Mouse (Mus musculus) liver, embryonic 14.5 days (tissue): ENCODE data around the gene Zc3hav1. TPM values are rescaled to one million over a fixed set of nuclear protein-coding genes. Genes with fewer than 3 reads are reported as not detected.

Source experiments
- ATAC-seq: fragments of 200-750 bp; cut with Nextera tagmentation; 2 replicates; pipeline ENCODE4 v1.8.0; 2017; ENCODE audit warnings: moderate number of reproducible peaks, mild to moderate bottlenecking, moderate library complexity; ENCODE audit not compliant: insufficient read depth
- DNase-seq, 3 experiments: peaks; one replicate each; pipeline ENCODE4 v3.0.0-alpha.2; 2012 to 2013; ENCODE audit warnings: low read depth in 3 of 3, low spot score in 3 of 3
- H3K27ac ChIP-seq: fragments of 300-500 bp; sonication (generic); 2 replicates; pipeline ENCODE4 v1.5.1; 2014; ENCODE audit warnings: moderate library complexity, mild to moderate bottlenecking, control low read depth, inconsistent platforms
- H3K27me3 ChIP-seq: fragments of 300-500 bp; sonication (generic); 2 replicates; pipeline ENCODE4 v1.6.1; 2014; ENCODE audit warnings: mild to moderate bottlenecking, low read length, moderate library complexity; ENCODE audit not compliant: control insufficient read depth, insufficient read depth
- H3K36me3 ChIP-seq: fragments of 300-500 bp; sonication (generic); replicated peaks from 2 replicates; pipeline ENCODE4 v1.6.1; 2014; ENCODE audit warnings: low read depth; ENCODE audit not compliant: control insufficient read depth, insufficient read depth
- H3K4me1 ChIP-seq, 2 experiments: fragments of 200-500 bp in 1 of 2; fragments of 300-500 bp in 1 of 2; sonication (generic) in 1 of 2; replicated peaks; 2 replicates each; pipeline ENCODE4 v1.6.1; 2012 to 2014; ENCODE audit warnings: antibody characterized with exemption in 1 of 2, inconsistent platforms in 1 of 2, low read length in 1 of 2; ENCODE audit not compliant: control insufficient read depth in 2 of 2, insufficient read depth in 2 of 2
- H3K4me2 ChIP-seq: fragments of 300-500 bp; sonication (generic); 2 replicates; pipeline ENCODE4 v1.6.1; 2014; ENCODE audit warnings: low read depth, mild to moderate bottlenecking, control low read depth, moderate library complexity
- H3K4me3 ChIP-seq, 2 experiments: fragments of 200-500 bp in 1 of 2; fragments of 300-500 bp in 1 of 2; sonication (generic) in 1 of 2; 2 replicates each; pipeline ENCODE4 v1.5.1; 2012 to 2014; ENCODE audit warnings: low read depth in 2 of 2, low read length in 2 of 2, mild to moderate bottlenecking in 2 of 2, control low read depth in 1 of 2, inconsistent platforms in 1 of 2, moderate library complexity in 1 of 2; ENCODE audit not compliant: insufficient read depth in 1 of 2
- H3K9ac ChIP-seq: fragments of 300-500 bp; sonication (generic); replicated peaks from 2 replicates; pipeline ENCODE4 v1.6.1; 2014; ENCODE audit warnings: mild to moderate bottlenecking, control low read depth, moderate library complexity
- H3K9me3 ChIP-seq: fragments of 300-500 bp; sonication (generic); 2 replicates; pipeline ENCODE4 v1.6.1; 2016; ENCODE audit warnings: low read length, mixed read lengths; ENCODE audit not compliant: control insufficient read depth
- CTCF ChIP-seq: IDR thresholded peaks from 2 replicates; pipeline ENCODE4 v1.5.1; 2016; ENCODE audit warnings: antibody characterized with exemption, low read depth, control low read depth
- EP300 ChIP-seq: IDR thresholded peaks from 2 replicates; pipeline ENCODE4 v1.6.1; 2016; ENCODE audit warnings: antibody characterized with exemption, low read depth
- WGBS: fragments of 180-500 bp; shearing (Covaris S2); extraction: QIAGEN DNeasy Blood & Tissue Kit; methylation state at CpG from one replicate; pipeline ENCODE4 v1.1.7; 2014; ENCODE audit not compliant: insufficient replicate concordance; 5-methylcytosine and 5-hydroxymethylcytosine counted together
- polyA plus RNA-seq, 2 experiments: library from polyadenylated mRNA; depleted of rRNA in 1 of 2; stranded (reverse) in 1 of 2; unstranded in 1 of 2; fragments of >200 nt; fragmentation: Nextera tagmentation in 1 of 2; extraction: Ambion mirVana in 1 of 2; gene quantifications; 2 replicates each; pipeline versions ENCODE4 v1.2.1 to v1.2.3; 2012 to 2014

The Zc3hav1 gene
- polyA plus RNA-seq, 2 experiments: 17.0 to 23.0 TPM

DNA sequence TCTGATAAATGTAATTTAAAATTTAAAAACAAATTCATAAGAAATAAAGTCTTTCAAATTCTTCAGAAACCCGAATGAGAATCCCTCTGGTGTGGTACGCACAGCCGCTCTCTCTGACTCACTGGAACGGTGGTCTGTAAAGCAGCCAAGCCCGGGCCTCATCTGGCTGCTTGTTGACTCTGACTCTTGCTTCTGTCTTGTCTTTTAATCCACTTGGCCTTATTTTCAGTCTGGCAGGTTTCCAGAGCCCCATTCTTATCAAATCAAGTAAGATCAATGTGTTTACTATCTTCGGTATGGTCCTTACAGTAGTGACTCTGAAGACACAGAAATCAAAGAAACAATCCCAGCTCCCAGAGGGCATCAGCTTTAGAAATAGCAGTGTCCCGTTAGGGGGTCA is 1.5 kb upstream of the Zc3hav1 start:
- Histone ChIP-seq H3K9ac (peak overlapping the region; percentile 98; the same call in 1 of the 2 replicates), H3K27ac (peak overlapping the region; percentile 49), H3K9me3 (no peaks in the 10 kb centered on the region), H3K4me3 (no peak overlapping the region), H3K4me2 (peak overlapping the region; percentile 99), H3K36me3 (peaks cover 12% of the 10 kb centered on the region), H3K27me3 (no peaks in the 10 kb centered on the region), H3K4me1 (peaks cover 41 to 42% of the 10 kb centered on the region in 2 experiments)
- no peak for DNase-seq
- no peak for TF ChIP-seq CTCF
- TF ChIP-seq EP300: no peak
- no peak for ATAC-seq
- WGBS: 42% methylated on average over 7 of the region's 7 CpGs

DNA sequence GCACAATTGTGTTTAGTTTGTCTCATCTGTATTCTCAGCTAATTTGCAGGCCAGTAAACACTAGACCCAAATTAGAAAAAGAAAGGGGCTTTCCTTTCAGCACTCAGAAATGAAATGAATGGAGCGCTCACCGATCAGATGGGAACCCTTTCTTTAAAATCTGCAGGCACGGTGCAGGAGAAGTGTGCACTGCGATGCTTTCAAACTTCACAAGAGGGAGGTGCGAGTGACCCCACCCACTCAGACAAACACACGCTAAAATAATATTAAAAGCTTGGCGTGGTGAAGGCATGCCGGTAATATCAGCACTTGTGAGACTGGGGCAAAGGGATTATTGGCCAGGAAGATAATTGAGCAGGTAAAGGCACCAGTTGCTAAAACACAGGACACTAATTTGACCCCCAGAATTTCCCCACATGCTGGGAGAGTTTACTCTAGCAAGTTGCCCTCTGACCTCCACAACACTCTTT is 986 bp upstream of the Zc3hav1 start:
- TF ChIP-seq CTCF (0 out of 2 replicates have a peak, but pooled peaks have one; percentile 14), EP300 (no peak)
- Histone ChIP-seq H3K27me3 (no peaks in the 10 kb centered on the region), H3K9me3 (no peaks in the 10 kb centered on the region), H3K36me3 (peaks cover 16% of the 10 kb centered on the region), H3K4me3 (peak overlapping the region; percentile 84 to 85), H3K4me1 (peaks cover 40 to 41% of the 10 kb centered on the region in 2 experiments), H3K9ac (peak overlapping the region; percentile 98), H3K27ac (peak overlapping the region; percentile 98), H3K4me2 (peak overlapping the region; percentile 99)
- ATAC-seq: no peak
- 12% methylated on average over 8 of the region's 8 CpGs for WGBS
- DNase-seq: no peak

GRCm38 (mm10) chr6:38354723-38355353 is 435 bp upstream of the Zc3hav1 start:
- Histone ChIP-seq H3K4me1 (peaks cover 36 to 41% of the 10 kb centered on the region in 2 experiments), H3K27ac (peak overlapping the region; percentile 98), H3K36me3 (peaks cover 22% of the 10 kb centered on the region), H3K27me3 (no peaks in the 10 kb centered on the region), H3K4me3 (peak overlapping the region; percentile 84 to 85), H3K9me3 (no peaks in the 10 kb centered on the region), H3K4me2 (peak overlapping the region; percentile 99), H3K9ac (peak overlapping the region; percentile 98)
- WGBS: 4% methylated on average over 20 of the region's 20 CpGs
- DNase-seq (no peak), ATAC-seq (peak; percentile 55)
- TF ChIP-seq CTCF (no peak), EP300 (no peak)

DNA sequence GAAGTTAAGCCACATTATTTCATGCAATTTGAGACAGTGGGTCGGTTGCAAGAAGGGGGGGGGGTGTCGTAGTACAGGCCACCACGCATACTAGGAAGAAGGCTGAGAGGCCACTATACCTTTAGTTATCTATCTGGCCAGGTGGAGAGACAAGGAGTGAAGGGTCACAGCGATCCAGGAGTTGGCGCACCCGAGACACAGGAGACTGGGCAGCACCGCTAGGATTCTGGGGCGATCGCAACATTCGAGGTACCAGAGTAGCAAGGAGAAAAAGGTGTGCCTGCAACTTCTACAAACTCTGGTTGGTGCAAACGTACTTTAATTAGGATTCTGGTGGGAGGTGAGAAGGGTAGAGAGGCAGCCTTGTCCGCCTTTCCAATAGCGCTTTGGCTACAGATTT is 1.2 kb downstream of the Zc3hav1 start:
- ATAC-seq (no peak), DNase-seq (no peak)
- peak overlapping the region; percentile 98 for H3K9ac ChIP-seq
- peaks cover 34% of the 10 kb centered on the region for H3K36me3 ChIP-seq
- peak overlapping the region; percentile 98 for H3K27ac ChIP-seq
- H3K4me1 ChIP-seq: peaks cover 42 to 47% of the 10 kb centered on the region in 2 experiments
- 4% methylated on average over 13 of the region's 13 CpGs for WGBS
- peak overlapping the region; percentile 99 for H3K4me2 ChIP-seq
- no peaks in the 10 kb centered on the region for H3K27me3 ChIP-seq
- H3K9me3 ChIP-seq: no peaks in the 10 kb centered on the region
- H3K4me3 ChIP-seq: peak overlapping the region; percentile 84 to 85
- TF ChIP-seq CTCF: 0 out of 2 replicates have a peak, but pooled peaks have one; percentile 8
- TF ChIP-seq EP300: 0 out of 2 replicates have a peak, but pooled peaks have one; percentile 16

GRCm38 (mm10) chr6:38352451-38352850 is 2.0 kb downstream of the Zc3hav1 start:
- Histone ChIP-seq H3K9ac (peak overlapping the region; percentile 98), H3K9me3 (no peaks in the 10 kb centered on the region), H3K36me3 (peaks cover 34% of the 10 kb centered on the region), H3K27ac (peak overlapping the region; percentile 98), H3K4me1 (peaks cover 46 to 52% of the 10 kb centered on the region in 2 experiments), H3K27me3 (no peaks in the 10 kb centered on the region), H3K4me2 (peak overlapping the region; percentile 99), H3K4me3 (peak overlapping the region; percentile 84 to 85)
- ATAC-seq (no peak), DNase-seq (no peak)
- TF ChIP-seq CTCF (peak; percentile 34), EP300 (no peak)
- 4% methylated on average over 10 of the region's 10 CpGs for WGBS
